Mouse (Mus musculus) heart, adult 2 months (tissue): ENCODE measurements around the gene Baz2b.

Experiments
- EP300 ChIP-seq: fragments of 200-500 bp; IDR thresholded peaks from 2 replicates; pipeline ENCODE4 v1.6.1; 2011; ENCODE audit warnings: low read depth, low read length, control low read depth; ENCODE audit not compliant: insufficient read depth
- POLR2A ChIP-seq: fragments of 200-500 bp; IDR thresholded peaks from 2 replicates; pipeline ENCODE4 v1.6.1; 2011; ENCODE audit warnings: mild to moderate bottlenecking, low read depth, low read length, control low read depth; ENCODE audit not compliant: insufficient read depth

DNA sequence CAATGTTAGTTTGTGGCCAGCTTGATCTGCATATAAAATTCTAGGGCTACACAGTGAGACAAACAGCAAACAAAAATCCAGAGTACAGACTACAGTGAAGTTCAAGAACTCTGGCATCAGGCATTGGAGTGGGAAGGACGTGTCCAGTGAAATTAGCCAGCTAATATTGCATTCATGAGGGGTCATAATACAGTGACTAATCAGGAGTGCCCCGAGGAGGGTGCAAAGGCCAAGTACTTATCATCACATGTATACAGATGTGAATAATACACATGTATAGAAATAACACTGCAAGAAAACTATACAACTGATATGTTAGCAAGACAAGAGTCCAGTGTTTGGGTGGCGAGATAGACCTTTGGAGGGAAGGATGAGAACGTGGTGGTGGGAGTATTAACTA is 43.1 kb upstream of the Baz2b start:
- no peak for TF ChIP-seq POLR2A
- TF ChIP-seq EP300, result no peak
